Mouse (Mus musculus): ENCODE results near the gene Rnf223.

Gene Rnf223

DNA sequence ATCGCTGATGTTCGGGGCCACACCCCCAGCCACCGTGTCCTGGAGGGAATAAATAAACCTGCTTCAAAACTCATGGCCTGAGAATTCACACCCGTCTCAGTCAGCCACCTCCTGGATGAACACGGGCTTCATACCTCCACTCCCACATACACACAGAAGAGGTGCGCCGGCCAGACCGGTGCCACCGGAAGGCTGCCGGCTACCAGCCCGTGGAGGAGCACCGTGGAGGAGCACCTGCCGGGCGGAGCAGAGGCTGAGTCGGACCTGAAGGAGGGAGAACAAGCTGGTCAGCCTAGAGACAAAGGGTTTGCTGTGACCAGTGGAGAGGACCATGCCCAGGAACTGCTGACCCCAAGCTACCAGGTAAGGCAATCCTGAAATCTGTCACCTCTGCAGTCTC lies at the start of gene Rnf223:
TSS of gene Rnf223 (plus strand) at position 78 of the 400 bp plus-strand sequence.
- no peak for DNase-seq (ENCODE audit: low read depth, low spot score)

DNA sequence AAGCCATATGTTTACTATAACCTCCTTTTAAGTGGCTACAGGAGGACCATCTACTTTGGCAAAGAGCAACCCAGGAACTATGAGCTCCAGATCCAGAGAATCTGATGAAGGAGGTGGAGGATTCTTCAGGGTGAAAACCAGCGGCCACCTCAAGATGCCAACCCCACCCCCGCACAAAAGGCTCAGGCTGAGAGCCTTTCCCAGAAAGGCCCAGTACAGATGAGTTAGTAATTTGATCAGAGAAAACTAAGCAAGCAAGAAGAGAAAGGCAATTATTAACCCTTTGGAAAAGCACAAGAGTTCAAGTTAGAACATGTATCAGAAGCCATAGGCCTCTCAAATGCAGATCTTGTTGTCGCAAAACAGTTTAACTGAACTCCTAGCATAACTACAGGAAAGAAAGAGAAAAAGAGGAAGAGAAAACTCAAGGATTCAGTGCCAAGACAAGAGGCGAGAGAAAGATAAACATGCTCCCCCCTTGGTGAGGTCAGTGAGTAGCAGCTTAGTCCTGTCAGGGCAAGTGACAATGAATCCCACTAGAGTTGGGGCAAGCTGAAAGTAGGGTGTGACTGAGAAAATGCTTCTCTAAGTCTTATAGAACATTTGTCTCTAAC lies 47.6 kb upstream of the Rnf223 start:
- no peak for DNase-seq (ENCODE audit: low read depth, low spot score)

GRCm38 (mm10) chr4:156083348-156083747 lies 47.0 kb upstream of the Rnf223 start:
- DNase-seq (ENCODE audit: low read depth, low spot score) = no peak

- no peak for DNase-seq (ENCODE audit: low read depth, low spot score)
Observed at GRCm38 (mm10) chr4:156084096-156084879, 46.0 kb upstream of the Rnf223 start.

DNA sequence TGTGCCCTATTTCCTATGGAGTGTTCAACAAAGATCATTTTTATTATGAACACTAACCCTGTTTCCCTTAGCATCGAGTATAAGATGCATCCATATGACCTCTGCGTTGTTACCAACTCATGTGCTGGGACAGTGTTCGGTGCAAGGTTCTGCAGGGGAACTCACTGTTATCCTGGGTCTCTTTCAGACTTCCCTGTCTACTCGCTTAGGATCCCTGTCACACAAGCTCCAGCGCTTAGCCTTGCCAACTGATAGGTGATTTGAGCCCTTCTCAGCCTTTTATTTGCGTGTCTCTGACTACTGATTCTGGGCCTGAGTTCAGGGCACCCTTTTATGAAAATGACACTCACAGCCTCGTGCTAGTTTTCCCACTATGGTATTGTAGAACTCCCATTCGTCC lies 45.1 kb upstream of the Rnf223 start:
- no peak for DNase-seq (ENCODE audit: low read depth, low spot score)

GRCm38 (mm10) chr4:156087398-156088087 lies 42.8 kb upstream of the Rnf223 start:
- no peak for DNase-seq (ENCODE audit: low read depth, low spot score)

GRCm38 (mm10) chr4:156091236-156091635 lies 39.1 kb upstream of the Rnf223 start:
- no peak for DNase-seq (ENCODE audit: low read depth, low spot score)

GRCm38 (mm10) chr4:156092765-156093164 lies 37.5 kb upstream of the Rnf223 start:
- DNase-seq (ENCODE audit: low read depth, low spot score) = no peak

- DNase-seq (ENCODE audit: low read depth, low spot score) = no peak
Observed at GRCm38 (mm10) chr4:156093758-156094157, 36.6 kb upstream of the Rnf223 start.

- DNase-seq (ENCODE audit: low read depth, low spot score) = no peak
Observed at GRCm38 (mm10) chr4:156096191-156096590, 34.1 kb upstream of the Rnf223 start.

- no peak for DNase-seq (ENCODE audit: low read depth, low spot score)
Observed at GRCm38 (mm10) chr4:156097770-156098366, 32.4 kb upstream of the Rnf223 start.

GRCm38 (mm10) chr4:156099427-156099826 lies 30.9 kb upstream of the Rnf223 start:
- no peak for DNase-seq (ENCODE audit: low read depth, low spot score)

DNA sequence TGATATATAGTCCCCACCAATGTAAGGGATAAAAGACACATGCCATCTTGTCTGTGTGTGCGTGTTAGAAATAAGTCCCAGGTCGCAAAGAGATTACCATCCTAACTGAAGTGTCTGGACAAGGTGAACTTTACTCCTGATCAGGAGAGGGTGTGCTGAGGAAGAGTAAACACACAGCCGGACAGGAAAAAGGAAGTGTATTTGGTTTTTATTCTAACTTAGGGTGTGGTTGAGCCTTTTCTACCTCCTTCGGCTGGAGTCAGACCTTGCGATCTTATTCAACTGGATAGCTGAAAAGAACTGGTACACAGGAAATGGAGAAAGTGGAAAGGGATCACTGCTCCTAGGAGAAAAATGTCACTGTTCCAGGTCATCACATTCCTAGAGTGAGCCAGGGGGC lies 29.8 kb upstream of the Rnf223 start:
- no peak for DNase-seq (ENCODE audit: low read depth, low spot score)

DNA sequence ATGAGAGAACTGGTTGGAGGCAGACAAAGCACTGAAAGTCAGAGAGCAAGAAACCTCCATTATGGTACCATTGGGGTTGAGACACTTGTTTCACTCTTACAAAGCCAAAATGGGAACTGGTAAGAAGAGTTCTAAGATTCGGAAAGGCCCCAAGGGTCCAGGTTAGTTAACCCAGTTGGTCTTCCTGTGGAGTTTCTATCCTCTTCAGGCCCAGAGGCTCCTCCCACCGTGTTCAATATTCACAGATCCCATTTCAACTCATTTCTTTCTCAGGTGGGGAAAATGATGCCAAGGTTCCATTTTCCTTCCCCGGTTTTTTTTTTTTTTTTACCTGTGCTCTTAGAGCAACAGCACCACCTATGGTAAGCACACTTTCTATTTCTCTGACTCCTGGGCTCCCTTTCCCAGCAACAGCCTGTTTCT lies 28.8 kb upstream of the Rnf223 start:
- no peak for DNase-seq (ENCODE audit: low read depth, low spot score)

GRCm38 (mm10) chr4:156103342-156103741 lies 27.0 kb upstream of the Rnf223 start:
- DNase-seq (ENCODE audit: low read depth, low spot score) = no peak

DNA sequence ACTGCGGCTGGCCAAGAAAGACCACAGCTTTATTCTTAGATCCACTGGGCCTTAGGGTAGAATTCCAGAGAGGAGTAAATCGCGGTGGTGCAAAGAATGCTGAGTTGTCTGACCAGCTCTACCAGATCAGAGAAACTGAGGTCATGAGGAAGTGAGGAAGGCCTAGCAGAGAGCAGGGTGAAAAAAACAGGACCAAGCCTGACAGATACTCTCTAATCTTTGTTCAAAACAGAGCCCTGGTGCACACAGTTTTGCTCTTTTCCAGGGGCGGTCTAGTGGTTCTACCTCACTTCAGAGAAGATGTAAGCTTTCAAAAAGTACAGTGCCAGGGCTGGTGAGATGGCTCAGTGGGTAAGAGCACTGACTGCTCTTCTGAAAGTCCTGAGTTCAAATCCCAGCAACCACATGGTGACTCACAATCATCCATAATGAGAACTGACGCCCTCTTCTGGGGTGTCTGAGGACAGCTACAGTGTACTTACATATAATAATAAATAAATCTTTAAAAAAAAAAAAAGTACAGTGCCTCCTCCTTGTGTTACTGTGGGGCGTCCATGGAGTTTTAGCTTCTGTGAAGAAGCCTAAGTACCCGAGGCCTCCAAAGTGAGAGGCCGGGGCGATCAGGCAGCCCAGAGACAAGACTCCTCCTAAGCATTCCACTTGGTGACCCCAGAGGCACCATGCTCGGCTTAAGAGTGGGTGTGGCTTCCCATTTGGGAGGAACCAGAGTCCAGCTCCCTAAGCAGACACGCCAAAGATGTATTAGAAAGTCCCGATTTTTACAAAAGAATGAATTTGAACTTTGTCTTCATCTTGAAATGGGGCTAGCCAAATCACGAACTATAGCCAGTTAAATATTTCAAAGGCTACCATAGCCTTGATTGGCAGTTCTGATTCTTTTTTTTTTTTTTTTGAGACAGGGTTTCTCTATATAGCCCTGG lies 21.4 kb upstream of the Rnf223 start:
- DNase-seq (ENCODE audit: low read depth, low spot score) = peak; percentile 40

GRCm38 (mm10) chr4:156109570-156110331 lies 20.6 kb upstream of the Rnf223 start, which contains the start of gene 9430015G10Rik:
9430015G10Rik (plus strand) TSS chr4:156109982.
- DNase-seq (ENCODE audit: low read depth, low spot score) = peak; percentile 97

DNA sequence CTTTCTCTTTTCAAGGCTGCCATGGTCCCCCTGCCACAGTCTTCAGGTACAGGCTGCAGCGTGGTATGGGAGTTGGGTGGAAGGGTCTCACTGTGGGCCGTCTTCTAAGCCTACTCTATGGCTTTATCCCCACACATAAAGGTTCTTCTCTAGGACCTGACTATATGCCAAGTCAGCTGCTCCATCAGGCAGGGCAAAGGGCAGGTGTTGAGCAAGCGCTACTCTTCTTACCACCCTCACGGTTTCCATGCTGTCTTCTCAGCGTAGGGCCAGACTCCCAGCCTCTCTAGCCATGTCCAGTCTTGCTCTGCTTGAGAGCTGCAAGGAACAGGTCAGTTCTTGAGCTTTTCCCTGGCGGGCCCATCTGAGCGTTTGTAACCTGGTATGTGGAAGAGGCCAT lies 6.2 kb upstream of the Rnf223 start:
- no peak for DNase-seq (ENCODE audit: low read depth, low spot score)

GRCm38 (mm10) chr4:156125393-156125792 lies 4.9 kb upstream of the Rnf223 start:
- DNase-seq (ENCODE audit: low read depth, low spot score) = no peak

- DNase-seq (ENCODE audit: low read depth, low spot score) = no peak
Observed at GRCm38 (mm10) chr4:156126841-156127240, 3.5 kb upstream of the Rnf223 start.

Measured in c-Kit-negative CD71-positive TER-119-positive erythroid progenitor cells, embryonic 14.5 days (primary cell).